Mouse (Mus musculus): ENCODE data around the gene Snrpa. TPM values are rescaled to one million over a fixed set of nuclear protein-coding genes. Genes with fewer than 3 reads are reported as not detected.
A peak's percentile ranks its signal among the peaks of the same experiment; 100 is the strongest.

The Snrpa gene
- polyA plus RNA-seq, 1 experiment from 2014 or later = 363 TPM

- no peak overlapping the region for H3K4me3 ChIP-seq (ENCODE audit: low read depth, low read length)
- no peak overlapping the region for H3K27ac ChIP-seq (ENCODE audit: low read depth, low read length)
- H3K4me1 ChIP-seq (ENCODE audit: control insufficient read depth, insufficient read depth, low read length) = peaks cover 4% of the 10 kb centered on the region
- peaks cover 42% of the 10 kb centered on the region for H3K36me3 ChIP-seq (ENCODE audit: control insufficient read depth, insufficient read depth, low read length)
- no peak overlapping the region for H3K4me2 ChIP-seq (ENCODE audit: low read depth)
- no peak for ATAC-seq (ENCODE audit: insufficient read depth, low FRiP score, low TSS enrichment)
- no peak for DNase-seq (ENCODE audit: low spot score)
- no peaks in the 10 kb centered on the region for H3K9me3 ChIP-seq (ENCODE audit: control insufficient read depth, low read length)
- no peak overlapping the region for H3K9ac ChIP-seq (ENCODE audit: low read length)
- 87% methylated on average over 4 of the region's 4 CpGs for WGBS
- H3K27me3 ChIP-seq (ENCODE audit: control insufficient read depth, insufficient read depth, low read length) = no peaks in the 10 kb centered on the region
These were observed 2.3 kb downstream of the Snrpa start for GRCm38 (mm10) chr7:27193731-27194130.

- WGBS = 95% methylated on average over 5 of the region's 5 CpGs
- Histone ChIP-seq H3K27me3 (ENCODE audit: control insufficient read depth, insufficient read depth, low read length) (no peaks in the 10 kb centered on the region), H3K4me1 (ENCODE audit: control insufficient read depth, insufficient read depth, low read length) (peaks cover 4% of the 10 kb centered on the region), H3K4me2 (ENCODE audit: low read depth) (no peak overlapping the region), H3K9me3 (ENCODE audit: control insufficient read depth, low read length) (no peaks in the 10 kb centered on the region), H3K9ac (ENCODE audit: low read length) (no peak overlapping the region), H3K4me3 (ENCODE audit: low read depth, low read length) (no peak overlapping the region), H3K27ac (ENCODE audit: low read depth, low read length) (no peak overlapping the region), H3K36me3 (ENCODE audit: control insufficient read depth, insufficient read depth, low read length) (peaks cover 46% of the 10 kb centered on the region)
- DNase-seq (ENCODE audit: low spot score) (no peak), ATAC-seq (ENCODE audit: insufficient read depth, low FRiP score, low TSS enrichment) (no peak)
These were observed 3.6 kb downstream of the Snrpa start for GRCm38 (mm10) chr7:27192434-27192833.

GRCm38 (mm10) chr7:27189271-27189931, 6.7 kb downstream of the Snrpa start:
- no peaks in the 10 kb centered on the region for H3K9me3 ChIP-seq (ENCODE audit: control insufficient read depth, low read length)
- H3K4me2 ChIP-seq (ENCODE audit: low read depth) = no peak overlapping the region
- H3K27me3 ChIP-seq (ENCODE audit: control insufficient read depth, insufficient read depth, low read length) = no peaks in the 10 kb centered on the region
- WGBS = 97% methylated on average over 10 of the region's 10 CpGs
- H3K4me1 ChIP-seq (ENCODE audit: control insufficient read depth, insufficient read depth, low read length) = peaks cover under 1% of the 10 kb centered on the region
- ATAC-seq (ENCODE audit: insufficient read depth, low FRiP score, low TSS enrichment) (no peak), DNase-seq (ENCODE audit: low spot score) (no peak)
- H3K27ac ChIP-seq (ENCODE audit: low read depth, low read length) = no peak overlapping the region
- H3K36me3 ChIP-seq (ENCODE audit: control insufficient read depth, insufficient read depth, low read length) = peaks cover 68% of the 10 kb centered on the region
- H3K4me3 ChIP-seq (ENCODE audit: low read depth, low read length) = no peak overlapping the region
- no peak overlapping the region for H3K9ac ChIP-seq (ENCODE audit: low read length)

DNA sequence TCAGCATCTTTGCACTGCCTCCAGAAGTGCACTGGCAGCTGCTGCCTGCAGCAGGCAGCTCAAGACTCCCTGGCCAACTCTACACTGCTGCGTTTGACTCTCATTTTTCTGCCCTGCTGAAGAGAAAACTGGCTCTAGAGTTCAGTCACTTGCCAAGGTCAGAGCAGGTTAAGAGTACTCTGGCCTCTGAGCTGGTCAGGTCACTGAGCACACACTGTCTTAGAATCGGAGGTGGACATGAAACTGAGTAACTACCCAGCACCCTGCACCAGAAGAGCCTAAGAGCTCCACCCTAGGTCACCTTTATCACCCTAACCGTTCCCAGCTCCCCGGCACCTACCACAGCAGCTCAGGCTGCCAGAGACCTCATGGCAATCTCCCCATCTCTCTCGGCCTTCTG, 10.1 kb downstream of the Snrpa start:
- DNase-seq (ENCODE audit: low spot score) = no peak
- no peak overlapping the region for H3K4me3 ChIP-seq (ENCODE audit: low read depth, low read length)
- H3K27me3 ChIP-seq (ENCODE audit: control insufficient read depth, insufficient read depth, low read length) = no peaks in the 10 kb centered on the region
- WGBS = 92% methylated on average over 5 of the region's 5 CpGs
- no peak overlapping the region for H3K9ac ChIP-seq (ENCODE audit: low read length)
- no peak for ATAC-seq (ENCODE audit: insufficient read depth, low FRiP score, low TSS enrichment)
- H3K4me1 ChIP-seq (ENCODE audit: control insufficient read depth, insufficient read depth, low read length) = no peaks in the 10 kb centered on the region
- peaks cover 47% of the 10 kb centered on the region for H3K36me3 ChIP-seq (ENCODE audit: control insufficient read depth, insufficient read depth, low read length)
- no peak overlapping the region for H3K4me2 ChIP-seq (ENCODE audit: low read depth)
- no peak overlapping the region for H3K27ac ChIP-seq (ENCODE audit: low read depth, low read length)
- no peaks in the 10 kb centered on the region for H3K9me3 ChIP-seq (ENCODE audit: control insufficient read depth, low read length)

DNA sequence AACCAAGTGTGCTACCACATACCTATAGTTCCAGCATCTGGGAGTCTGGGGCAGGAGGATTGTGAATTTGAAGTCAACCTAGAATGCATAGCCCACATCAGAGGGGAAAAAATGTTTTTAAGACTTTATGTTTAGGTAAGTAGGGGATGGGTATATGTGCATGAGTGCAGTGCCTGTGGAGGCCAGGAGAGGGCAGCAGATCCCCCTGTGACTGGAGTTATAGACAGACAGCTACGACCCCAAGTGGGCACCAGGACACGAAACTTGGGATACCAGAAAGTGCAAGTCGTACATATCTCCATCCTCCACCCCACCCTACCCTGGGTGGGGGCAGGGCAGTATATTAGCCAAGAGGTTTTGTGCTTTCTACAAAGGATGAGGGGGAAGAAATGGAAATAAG, 11.1 kb downstream of the Snrpa start:
- Histone ChIP-seq H3K4me1 (ENCODE audit: control insufficient read depth, insufficient read depth, low read length) (no peaks in the 10 kb centered on the region), H3K27ac (ENCODE audit: low read depth, low read length) (no peak overlapping the region), H3K4me2 (ENCODE audit: low read depth) (no peak overlapping the region), H3K4me3 (ENCODE audit: low read depth, low read length) (no peak overlapping the region), H3K36me3 (ENCODE audit: control insufficient read depth, insufficient read depth, low read length) (peaks cover 37% of the 10 kb centered on the region), H3K9me3 (ENCODE audit: control insufficient read depth, low read length) (no peaks in the 10 kb centered on the region), H3K27me3 (ENCODE audit: control insufficient read depth, insufficient read depth, low read length) (no peaks in the 10 kb centered on the region), H3K9ac (ENCODE audit: low read length) (no peak overlapping the region)
- 78% methylated on average over 3 of the region's 3 CpGs for WGBS
- ATAC-seq (ENCODE audit: insufficient read depth, low FRiP score, low TSS enrichment) (no peak; the same call in 1 of the 2 replicates), DNase-seq (ENCODE audit: low spot score) (peak; percentile 50)

GRCm38 (mm10) chr7:27182498-27182897, 13.6 kb downstream of the Snrpa start:
- no peak overlapping the region for H3K9ac ChIP-seq (ENCODE audit: low read length)
- DNase-seq (ENCODE audit: low spot score) = no peak
- WGBS = 91% methylated on average over 1 of the region's 1 CpGs

GRCm38 (mm10) chr7:27180837-27181695, 15.0 kb downstream of the Snrpa start, which contains the start of the genes Gm21983 and Mia:
TSS of gene Gm21983 (minus strand) at chr7:27181086.
TSS of gene Mia (minus strand) at chr7:27181157.
- no peaks in the 10 kb centered on the region for H3K9me3 ChIP-seq (ENCODE audit: control insufficient read depth, low read length)
- no peaks in the 10 kb centered on the region for H3K27me3 ChIP-seq (ENCODE audit: control insufficient read depth, insufficient read depth, low read length)
- H3K9ac ChIP-seq (ENCODE audit: low read length) = no peak within 1 kb of the TSS
- DNase-seq (ENCODE audit: low spot score) = peak; percentile 4
- 71% methylated on average over 14 of the region's 14 CpGs for WGBS
- no peak within 1 kb of the TSS for H3K4me3 ChIP-seq (ENCODE audit: low read depth, low read length)
- H3K4me1 ChIP-seq (ENCODE audit: control insufficient read depth, insufficient read depth, low read length) = peaks cover 5% of the 10 kb centered on the region
- H3K4me2 ChIP-seq (ENCODE audit: low read depth) = no peak within 1 kb of the TSS
- peaks cover 15% of the 10 kb centered on the region for H3K36me3 ChIP-seq (ENCODE audit: control insufficient read depth, insufficient read depth, low read length)
- no peak for ATAC-seq (ENCODE audit: insufficient read depth, low FRiP score, low TSS enrichment)
- H3K27ac ChIP-seq (ENCODE audit: low read depth, low read length) = no peak within 1 kb of the TSS

More at GRCm38 (mm10) chr7:27182498-27182897, 13.6 kb downstream of the Snrpa start:
- no peak for ATAC-seq (ENCODE audit: insufficient read depth, low FRiP score, low TSS enrichment)
- peaks cover 5% of the 10 kb centered on the region for H3K4me1 ChIP-seq (ENCODE audit: control insufficient read depth, insufficient read depth, low read length)
- H3K9me3 ChIP-seq (ENCODE audit: control insufficient read depth, low read length) = no peaks in the 10 kb centered on the region
- no peaks in the 10 kb centered on the region for H3K27me3 ChIP-seq (ENCODE audit: control insufficient read depth, insufficient read depth, low read length)
- peaks cover 23% of the 10 kb centered on the region for H3K36me3 ChIP-seq (ENCODE audit: control insufficient read depth, insufficient read depth, low read length)
- H3K4me3 ChIP-seq (ENCODE audit: low read depth, low read length) = no peak overlapping the region
- no peak overlapping the region for H3K4me2 ChIP-seq (ENCODE audit: low read depth)
- no peak overlapping the region for H3K27ac ChIP-seq (ENCODE audit: low read depth, low read length)

- Histone ChIP-seq H3K9me3 (ENCODE audit: control insufficient read depth, low read length) (no peaks in the 10 kb centered on the region), H3K4me2 (ENCODE audit: low read depth) (no peak overlapping the region), H3K4me1 (ENCODE audit: control insufficient read depth, insufficient read depth, low read length) (peaks cover 5% of the 10 kb centered on the region), H3K36me3 (ENCODE audit: control insufficient read depth, insufficient read depth, low read length) (peaks cover 5% of the 10 kb centered on the region), H3K4me3 (ENCODE audit: low read depth, low read length) (no peak overlapping the region), H3K27me3 (ENCODE audit: control insufficient read depth, insufficient read depth, low read length) (no peaks in the 10 kb centered on the region), H3K27ac (ENCODE audit: low read depth, low read length) (no peak overlapping the region), H3K9ac (ENCODE audit: low read length) (no peak overlapping the region)
- DNase-seq (ENCODE audit: low spot score) (peak; percentile 5), ATAC-seq (ENCODE audit: insufficient read depth, low FRiP score, low TSS enrichment) (no peak)
- 74% methylated on average over 5 of the region's 5 CpGs for WGBS
These were observed 16.0 kb downstream of the Snrpa start for GRCm38 (mm10) chr7:27180036-27180435.

Measured in neural tube, embryonic 11.5 days (tissue).